Mouse (Mus musculus) kidney, postnatal 4 days (tissue): Measurements from ENCODE around the gene Smg8.

ENCODE experiments used
- DNase-seq, 2 experiments: peaks; one replicate each; pipeline ENCODE4 v3.0.0; 2021; ENCODE audit warnings: mixed read lengths in 2 of 2

Smg8 gene

GRCm38 (mm10) chr11:87039307-87039963 is 47.1 kb downstream of the Smg8 start:
- DNase-seq = peak; percentile 34 to 35

- DNase-seq = no peak
These were observed 50.4 kb downstream of the Smg8 start for GRCm38 (mm10) chr11:87036180-87036579.

- DNase-seq = no peak
These were observed 58.4 kb downstream of the Smg8 start for GRCm38 (mm10) chr11:87028212-87028611.
